Mouse (Mus musculus) R1 (cell line): ENCODE results near the gene Gm6096.
A peak's percentile ranks its signal among the peaks of the same experiment; 100 is the strongest.
"Not testable (repeated sequence)": the region's sequence is repeated elsewhere in the genome, so short reads cannot be mapped to it uniquely, and the experiment has no call there.

Experiments used
- DNase-seq: peaks from one replicate; pipeline ENCODE4 v3.0.0-alpha.2; 2018; ENCODE audit warnings: low read depth, low spot score

The Gm6096 gene

GRCm38 (mm10) chr7:34250738-34251137 is at the start of gene Gm6096:
Gene Gm6096, plus strand, starts transcription at chr7:34251038.
- DNase-seq: no peak

- not testable (repeated sequence) for DNase-seq
Observed at GRCm38 (mm10) chr7:34202147-34202546, 48.7 kb upstream of the Gm6096 start.

GRCm38 (mm10) chr7:34206331-34206730 is 44.5 kb upstream of the Gm6096 start:
- DNase-seq: peak; percentile 56

- DNase-seq: peak; percentile 63
Observed at GRCm38 (mm10) chr7:34208027-34208745, 42.7 kb upstream of the Gm6096 start.

- DNase-seq: no peak
Observed at GRCm38 (mm10) chr7:34213281-34213680, 37.6 kb upstream of the Gm6096 start.

- DNase-seq: no peak
Observed at GRCm38 (mm10) chr7:34214644-34215043, 36.2 kb upstream of the Gm6096 start.

GRCm38 (mm10) chr7:34215481-34215880 is 35.4 kb upstream of the Gm6096 start:
- no peak for DNase-seq

GRCm38 (mm10) chr7:34216474-34216873 is 34.4 kb upstream of the Gm6096 start:
- no peak for DNase-seq

- DNase-seq: no peak
Observed at GRCm38 (mm10) chr7:34218496-34218895, 32.3 kb upstream of the Gm6096 start.

GRCm38 (mm10) chr7:34221594-34222250 is 29.1 kb upstream of the Gm6096 start:
- no peak for DNase-seq

GRCm38 (mm10) chr7:34222340-34222739 is 28.5 kb upstream of the Gm6096 start:
- DNase-seq: peak; percentile 47

- no peak for DNase-seq
Observed at GRCm38 (mm10) chr7:34224308-34224707, 26.5 kb upstream of the Gm6096 start.

GRCm38 (mm10) chr7:34226086-34226485 is 24.8 kb upstream of the Gm6096 start:
- DNase-seq: no peak

GRCm38 (mm10) chr7:34226846-34227245 is 24.0 kb upstream of the Gm6096 start:
- no peak for DNase-seq

- DNase-seq: no peak
Observed at GRCm38 (mm10) chr7:34228641-34229040, 22.2 kb upstream of the Gm6096 start.

GRCm38 (mm10) chr7:34229153-34229552 is 21.7 kb upstream of the Gm6096 start:
- DNase-seq: peak; percentile 37

GRCm38 (mm10) chr7:34229691-34230111 is 21.1 kb upstream of the Gm6096 start:
- peak; percentile 75 for DNase-seq

- peak; percentile 88 for DNase-seq
Observed at GRCm38 (mm10) chr7:34230116-34230515, 20.7 kb upstream of the Gm6096 start, which contains the start of gene Gpi1. Gene Gpi1, minus strand, starts transcription at chr7:34230336.

GRCm38 (mm10) chr7:34232785-34233725 is 17.8 kb upstream of the Gm6096 start:
- DNase-seq: no peak

- peak; percentile 99 for DNase-seq
Observed at GRCm38 (mm10) chr7:34233909-34234609, 16.8 kb upstream of the Gm6096 start.
